Mouse (Mus musculus) heart, embryonic 15.5 days (tissue): ENCODE measurements around the gene Macrod2. TPM values are rescaled to one million over a fixed set of nuclear protein-coding genes. Genes with fewer than 3 reads are reported as not detected.

Source experiments
- ATAC-seq: fragments of 200-750 bp; cut with Nextera tagmentation; replicated peaks from 2 replicates; pipeline ENCODE4 v1.8.0; 2017; ENCODE audit warnings: low read depth, moderate TSS enrichment; ENCODE audit not compliant: insufficient number of reproducible peaks, insufficient read depth, low FRiP score
- H3K27ac ChIP-seq: fragments of 300-500 bp; sonication (generic); 2 replicates; pipeline ENCODE4 v1.5.1; 2015; ENCODE audit warnings: mild to moderate bottlenecking, inconsistent platforms
- H3K27me3 ChIP-seq: fragments of 300-500 bp; sonication (generic); 2 replicates; pipeline ENCODE4 v1.6.1; 2015; ENCODE audit warnings: inconsistent platforms
- H3K36me3 ChIP-seq: fragments of 300-500 bp; sonication (generic); 2 replicates; pipeline ENCODE4 v1.6.1; 2015; ENCODE audit warnings: mild to moderate bottlenecking, inconsistent platforms
- H3K4me1 ChIP-seq: fragments of 300-500 bp; sonication (generic); replicated peaks from 2 replicates; pipeline ENCODE4 v1.6.1; 2015; ENCODE audit warnings: inconsistent platforms
- H3K4me2 ChIP-seq: fragments of 300-500 bp; sonication (generic); 2 replicates; pipeline ENCODE4 v1.6.1; 2015; ENCODE audit warnings: inconsistent platforms, mild to moderate bottlenecking, moderate library complexity
- H3K4me3 ChIP-seq: fragments of 300-500 bp; sonication (generic); 2 replicates; pipeline ENCODE4 v1.5.1; 2015; ENCODE audit warnings: mild to moderate bottlenecking, inconsistent platforms
- H3K9ac ChIP-seq: fragments of 300-500 bp; sonication (generic); 2 replicates; pipeline ENCODE4 v1.6.1; 2015; ENCODE audit warnings: mild to moderate bottlenecking, inconsistent platforms
- H3K9me3 ChIP-seq: fragments of 300-500 bp; sonication (generic); replicated peaks from 2 replicates; pipeline ENCODE4 v1.6.1; 2016; ENCODE audit warnings: inconsistent platforms
- WGBS: fragments of 180-500 bp; shearing (Covaris S2); methylation state at CpG from one replicate; pipeline ENCODE4 v1.1.7; 2015; ENCODE audit warnings: mixed read lengths; 5-methylcytosine and 5-hydroxymethylcytosine counted together
- polyA plus RNA-seq: library from polyadenylated mRNA; unstranded; fragments of >200 nt; fragmentation: Nextera tagmentation; extraction: Ambion mirVana; gene quantifications from 2 replicates; pipeline ENCODE4 v1.2.1, GENCODE M21; 2015

Macrod2 gene
- polyA plus RNA-seq, 1 experiment from 2014 or later: 25.3 TPM

GRCm38 (mm10) chr2:142116623-142117022 lies 1721.5 kb downstream of the Macrod2 start:
- no peak overlapping the region for H3K27ac ChIP-seq
- H3K9me3 ChIP-seq: no peaks in the 10 kb centered on the region
- ATAC-seq: no peak
- 67% methylated on average over 1 of the region's 1 CpGs for WGBS
- no peaks in the 10 kb centered on the region for H3K36me3 ChIP-seq
- H3K4me3 ChIP-seq: no peak overlapping the region
- H3K4me2 ChIP-seq: no peak overlapping the region
- no peaks in the 10 kb centered on the region for H3K4me1 ChIP-seq
- no peak overlapping the region for H3K9ac ChIP-seq
- H3K27me3 ChIP-seq: 0 out of 2 replicates have a peak, but pooled peaks cover 3% of the 10 kb centered on the region

DNA sequence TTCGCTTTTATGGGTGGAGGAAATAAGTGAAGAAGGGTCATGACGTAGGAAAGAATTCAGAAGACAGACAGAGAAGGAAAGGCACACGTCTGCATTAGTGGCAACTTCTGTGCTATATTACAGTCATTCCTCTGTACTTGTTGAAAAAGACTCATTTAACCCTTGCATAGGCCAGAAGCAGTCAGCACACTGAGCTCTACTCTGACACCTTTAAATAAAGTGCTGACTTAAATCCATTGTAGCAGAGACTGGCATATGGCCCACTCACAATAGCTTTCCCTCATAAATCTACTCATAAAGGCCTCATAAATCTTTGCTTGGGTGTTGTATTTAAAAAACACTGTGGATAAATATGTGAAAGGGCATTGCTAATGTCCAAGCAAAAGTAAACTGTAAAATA lies 1733.0 kb downstream of the Macrod2 start:
- Histone ChIP-seq H3K27ac (no peak overlapping the region), H3K9ac (no peak overlapping the region), H3K4me1 (no peaks in the 10 kb centered on the region), H3K27me3 (0 out of 2 replicates have a peak, but pooled peaks cover under 1% of the 10 kb centered on the region), H3K9me3 (no peaks in the 10 kb centered on the region), H3K36me3 (no peaks in the 10 kb centered on the region), H3K4me2 (no peak overlapping the region), H3K4me3 (no peak overlapping the region)
- ATAC-seq: no peak
- 70% methylated on average over 3 of the region's 3 CpGs for WGBS

DNA sequence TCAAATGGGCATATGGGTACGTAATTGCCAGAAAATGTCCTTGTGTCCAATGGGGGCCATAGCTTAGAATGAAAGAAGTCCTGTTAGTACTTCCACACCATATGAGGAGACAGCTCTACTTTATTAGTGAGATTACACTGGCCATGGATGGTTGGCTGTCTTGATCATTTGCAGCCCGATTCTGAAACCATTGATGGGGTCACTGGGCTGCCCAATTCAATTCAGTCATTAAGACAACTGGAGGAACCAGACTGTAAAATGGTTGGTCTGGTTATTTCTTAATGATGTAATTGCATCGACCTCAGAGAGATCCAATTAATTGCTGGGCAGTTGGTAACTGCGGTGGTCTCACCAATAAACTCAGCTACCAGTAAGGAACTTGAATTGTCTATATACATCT lies 1734.1 kb downstream of the Macrod2 start:
- Histone ChIP-seq H3K9ac (no peak overlapping the region), H3K4me1 (no peaks in the 10 kb centered on the region), H3K4me3 (no peak overlapping the region), H3K9me3 (no peaks in the 10 kb centered on the region), H3K27ac (no peak overlapping the region), H3K4me2 (no peak overlapping the region), H3K36me3 (no peaks in the 10 kb centered on the region), H3K27me3 (0 out of 2 replicates have a peak, but pooled peaks cover 3% of the 10 kb centered on the region)
- no peak for ATAC-seq
- 85% methylated on average over 4 of the region's 4 CpGs for WGBS

GRCm38 (mm10) chr2:142149310-142149709 lies 1754.2 kb downstream of the Macrod2 start:
- ATAC-seq: no peak
- Histone ChIP-seq H3K4me2 (no peak overlapping the region), H3K27ac (no peak overlapping the region), H3K27me3 (no peaks in the 10 kb centered on the region), H3K4me1 (no peaks in the 10 kb centered on the region), H3K36me3 (no peaks in the 10 kb centered on the region), H3K9ac (no peak overlapping the region), H3K4me3 (no peak overlapping the region), H3K9me3 (no peaks in the 10 kb centered on the region)
- 75% methylated on average over 2 of the region's 2 CpGs for whole genome bisulfite sequencing

DNA sequence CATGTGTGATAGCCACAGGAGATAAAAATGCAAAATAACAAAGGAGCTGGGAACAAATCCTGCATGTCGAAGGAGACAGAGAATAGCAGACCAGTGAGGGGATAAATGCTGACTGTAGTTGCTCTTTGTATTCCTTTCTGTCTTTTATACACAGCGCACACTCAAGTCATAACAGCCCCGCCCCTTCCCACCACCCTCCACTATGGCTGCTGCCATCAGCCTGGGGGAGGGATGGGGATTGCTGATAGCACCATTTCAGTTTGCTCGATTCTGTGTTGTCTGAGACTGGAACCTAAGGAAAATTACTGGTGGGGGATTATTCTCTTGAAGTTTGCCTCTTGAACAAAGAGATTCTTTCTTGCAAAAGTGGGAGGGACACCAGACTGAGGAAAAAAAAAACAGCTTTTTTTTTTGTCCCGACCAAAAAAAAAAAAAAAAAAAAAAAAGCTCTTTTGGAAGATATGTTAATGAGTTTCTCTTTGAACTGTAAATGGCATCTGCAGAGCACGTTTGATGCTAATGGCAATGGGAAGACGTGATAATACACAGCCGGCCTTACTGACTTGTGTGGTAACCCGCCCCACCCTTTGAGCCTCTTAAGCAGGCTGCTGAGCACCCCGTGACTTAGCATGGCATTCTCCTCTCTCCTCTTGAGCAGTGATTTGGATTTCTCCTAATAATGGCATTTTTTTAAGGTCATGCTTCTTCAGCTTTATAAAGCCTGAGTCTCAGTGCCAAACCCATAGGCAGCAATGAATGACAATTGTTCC lies 1768.6 kb downstream of the Macrod2 start:
- H3K9me3 ChIP-seq: no peaks in the 10 kb centered on the region
- H3K4me2 ChIP-seq: no peak overlapping the region
- H3K4me1 ChIP-seq: no peaks in the 10 kb centered on the region
- H3K27ac ChIP-seq: no peak overlapping the region
- H3K4me3 ChIP-seq: no peak overlapping the region
- H3K9ac ChIP-seq: no peak overlapping the region
- H3K27me3 ChIP-seq: no peaks in the 10 kb centered on the region
- no peaks in the 10 kb centered on the region for H3K36me3 ChIP-seq
- WGBS: 33% methylated on average over 10 of the region's 10 CpGs
- no peak for ATAC-seq

GRCm38 (mm10) chr2:142169649-142170048 lies 1774.5 kb downstream of the Macrod2 start:
- Histone ChIP-seq H3K27ac (no peak overlapping the region), H3K4me1 (no peaks in the 10 kb centered on the region), H3K4me3 (no peak overlapping the region), H3K9me3 (no peaks in the 10 kb centered on the region), H3K36me3 (no peaks in the 10 kb centered on the region), H3K4me2 (no peak overlapping the region), H3K27me3 (no peaks in the 10 kb centered on the region), H3K9ac (no peak overlapping the region)
- ATAC-seq: no peak
- WGBS: 67% methylated on average over 2 of the region's 2 CpGs

DNA sequence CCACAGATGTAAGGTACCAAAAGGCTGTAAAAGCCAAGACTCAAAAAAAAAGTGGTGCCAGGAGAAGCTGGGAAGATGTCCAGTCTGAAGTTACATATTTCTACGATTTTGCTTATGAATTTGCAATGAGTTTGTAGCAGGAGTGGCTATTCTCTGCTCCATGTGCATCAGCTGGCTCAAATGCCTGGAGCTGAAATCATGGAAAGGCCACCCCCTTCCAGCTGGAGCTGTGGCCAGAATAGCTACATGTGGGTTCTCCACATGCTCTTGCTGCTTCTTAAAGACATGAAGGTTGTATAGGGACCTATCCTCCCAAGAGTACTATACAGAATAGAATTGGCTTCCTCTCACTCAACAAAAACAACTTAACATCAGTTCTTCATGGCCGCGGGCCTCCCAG lies 1777.6 kb downstream of the Macrod2 start:
- H3K9ac ChIP-seq: no peak overlapping the region
- WGBS: 87% methylated on average over 3 of the region's 3 CpGs
- H3K4me2 ChIP-seq: no peak overlapping the region
- no peaks in the 10 kb centered on the region for H3K9me3 ChIP-seq
- no peaks in the 10 kb centered on the region for H3K36me3 ChIP-seq
- no peaks in the 10 kb centered on the region; the same call in 1 of the 2 replicates for H3K4me1 ChIP-seq
- H3K27me3 ChIP-seq: no peaks in the 10 kb centered on the region
- H3K27ac ChIP-seq: no peak overlapping the region
- no peak for ATAC-seq
- no peak overlapping the region for H3K4me3 ChIP-seq

DNA sequence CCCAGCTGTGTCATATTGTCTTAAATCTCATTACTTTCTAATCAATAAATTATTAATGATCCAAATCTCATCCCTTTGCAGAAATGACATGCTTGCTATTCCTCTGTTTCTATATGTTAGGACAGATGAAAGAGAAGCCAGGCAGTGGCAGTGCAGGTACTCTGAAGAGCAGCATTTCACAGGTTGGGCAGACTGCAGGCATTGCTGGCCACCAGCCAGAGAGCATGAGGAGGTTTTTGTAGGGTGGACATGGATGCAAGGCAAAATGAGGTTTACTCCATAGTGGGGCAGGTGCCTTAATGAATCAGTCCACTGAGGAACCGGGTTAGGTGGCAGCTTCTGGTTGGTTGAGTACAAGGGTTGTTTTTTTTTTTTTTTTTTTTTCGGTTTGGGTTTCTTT lies 1778.9 kb downstream of the Macrod2 start:
- H3K4me3 ChIP-seq: no peak overlapping the region
- no peak overlapping the region for H3K4me2 ChIP-seq
- no peaks in the 10 kb centered on the region for H3K27me3 ChIP-seq
- H3K4me1 ChIP-seq: no peaks in the 10 kb centered on the region; the same call in 1 of the 2 replicates
- H3K27ac ChIP-seq: no peak overlapping the region
- ATAC-seq: no peak
- no peak overlapping the region for H3K9ac ChIP-seq
- no peaks in the 10 kb centered on the region for H3K9me3 ChIP-seq
- WGBS: 75% methylated on average over 2 of the region's 2 CpGs
- no peaks in the 10 kb centered on the region for H3K36me3 ChIP-seq

DNA sequence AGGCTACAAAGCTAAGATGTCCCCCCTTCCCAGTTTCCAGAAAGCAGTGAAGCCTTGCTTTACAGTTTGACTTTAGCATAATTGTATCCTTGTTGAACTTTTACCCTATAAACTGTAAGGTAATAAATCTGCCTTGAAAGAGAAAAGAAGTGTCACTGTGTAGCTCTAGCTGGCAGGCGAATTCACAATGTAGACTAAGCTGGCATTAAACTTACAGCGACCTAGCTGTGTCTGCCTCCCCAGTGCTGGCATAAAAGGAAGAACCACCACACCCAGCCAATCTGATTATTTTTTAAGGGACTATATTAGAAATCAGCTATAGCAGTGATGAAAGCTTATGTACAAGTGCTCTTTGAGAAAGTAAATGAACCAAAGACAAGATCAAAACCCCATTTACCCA lies 1791.8 kb downstream of the Macrod2 start:
- ATAC-seq: no peak
- Histone ChIP-seq H3K4me1 (no peaks in the 10 kb centered on the region), H3K9me3 (no peaks in the 10 kb centered on the region), H3K4me2 (no peak overlapping the region), H3K27ac (no peak overlapping the region), H3K9ac (no peak overlapping the region), H3K27me3 (no peaks in the 10 kb centered on the region), H3K36me3 (no peaks in the 10 kb centered on the region), H3K4me3 (no peak overlapping the region)
- WGBS: 77% methylated on average over 2 of the region's 2 CpGs

GRCm38 (mm10) chr2:142187428-142187827 lies 1792.3 kb downstream of the Macrod2 start:
- Histone ChIP-seq H3K9me3 (no peaks in the 10 kb centered on the region), H3K4me1 (no peaks in the 10 kb centered on the region), H3K4me3 (no peak overlapping the region), H3K36me3 (no peaks in the 10 kb centered on the region), H3K4me2 (no peak overlapping the region), H3K27ac (no peak overlapping the region), H3K9ac (no peak overlapping the region), H3K27me3 (no peaks in the 10 kb centered on the region)
- 69% methylated on average over 5 of the region's 5 CpGs for WGBS
- no peak for ATAC-seq

DNA sequence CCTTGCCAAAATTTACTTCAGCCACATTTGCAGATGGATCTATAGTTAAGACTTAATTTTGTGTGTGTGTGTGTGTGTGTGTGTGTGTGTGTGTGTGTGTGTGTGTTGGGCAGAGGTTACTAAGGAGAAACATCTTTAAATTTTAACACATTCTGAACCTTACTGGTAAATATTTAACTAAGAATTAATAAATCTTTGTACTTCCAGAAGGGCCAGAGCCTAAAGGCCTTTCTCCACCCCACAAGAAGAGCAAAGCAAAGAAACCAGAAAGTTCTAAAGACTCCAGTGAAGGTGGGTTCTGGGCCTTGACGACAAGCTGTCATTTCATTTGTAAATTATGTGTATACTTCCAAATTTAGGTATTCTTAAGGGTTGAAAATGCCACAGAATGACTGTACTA lies 1822.3 kb downstream of the Macrod2 start:
- no peak overlapping the region for H3K4me3 ChIP-seq
- H3K4me1 ChIP-seq: no peaks in the 10 kb centered on the region
- H3K36me3 ChIP-seq: no peaks in the 10 kb centered on the region
- 87% methylated on average over 1 of the region's 1 CpGs for WGBS
- ATAC-seq: no peak
- H3K9ac ChIP-seq: no peak overlapping the region
- no peak overlapping the region for H3K4me2 ChIP-seq
- no peak overlapping the region for H3K27ac ChIP-seq
- H3K27me3 ChIP-seq: no peaks in the 10 kb centered on the region
- H3K9me3 ChIP-seq: no peaks in the 10 kb centered on the region
